Mouse (Mus musculus): ENCODE data around the gene Slf1.

DNA sequence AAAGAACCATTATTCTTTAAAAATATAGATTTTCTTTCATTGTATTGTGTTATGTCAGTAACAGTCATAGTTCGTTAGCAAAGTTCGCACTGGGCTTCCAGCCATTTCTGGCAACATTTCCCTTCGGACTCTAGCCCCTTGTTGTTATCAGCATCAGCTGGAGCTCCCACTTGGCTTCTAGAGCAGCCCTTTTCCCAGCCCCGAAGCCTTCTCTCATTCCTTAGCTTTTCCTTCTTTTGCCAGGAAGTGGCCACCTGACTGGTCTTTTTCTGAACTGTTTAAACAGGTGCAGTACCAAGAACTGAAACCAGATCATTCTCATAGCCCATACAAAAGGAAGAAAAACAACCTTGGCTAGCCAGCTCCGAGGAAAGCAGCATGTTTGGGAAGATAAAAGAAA lies 105.7 kb downstream of the Slf1 start:
- TF ChIP-seq CTCF (IDR thresholded peaks at IDR 0.05; ENCODE audit: low read depth, low read length) (no peak), TAL1 (conservative IDR thresholded peaks at IDR 0.05; ENCODE audit: low read depth, low read length) (no peak), GATA1 (IDR thresholded peaks at IDR 0.05; ENCODE audit: borderline replicate concordance, low read length) (no peak), POLR2AphosphoS5 (IDR thresholded peaks at IDR 0.05; ENCODE audit: insufficient replicate concordance, low read depth, low read length) (no peak)

All from G1E (cell line).